Mouse (Mus musculus) gastrocnemius, postnatal 14 days (tissue): ENCODE measurements around the gene Tbx20. TPM values are rescaled to one million over a fixed set of nuclear protein-coding genes. Genes with fewer than 3 reads are reported as not detected.

Experiments
- DNase-seq: peaks from one replicate; pipeline ENCODE4 v3.0.0; 2021; ENCODE audit warnings: mixed read lengths
- intact Hi-C: fragments of 180-260 bp; cut with DNase I; formaldehyde crosslinking; loops from one replicate; pipeline ENCODE4 v1.15.1; 2025; ENCODE audit warnings: low total_unique reads
- long read RNA-seq, 2 experiments: library from polyadenylated mRNA; stranded (forward); transcript quantifications; one replicate each; pipeline ENCODE4 v2.0.0; 2021
- total RNA-seq, 2 experiments: library from RNA; stranded (reverse); gene quantifications; 2 replicates each; pipeline ENCODE4 v1.2.3; 2021

The Tbx20 gene
- total RNA-seq: not detected
- long read RNA-seq, experiment 1: 0 reads
- long read RNA-seq, experiment 2: 0 reads

- DNase-seq: no peak
- intact Hi-C loops: no loop called here
Observed at GRCm38 (mm10) chr9:24774160-24774969, at the start of gene Tbx20. Tbx20 (minus strand) TSS chr9:24774303.

- intact Hi-C loops: no loop called here
- no peak for DNase-seq
Observed at GRCm38 (mm10) chr9:24818511-24818910, 44.4 kb upstream of the Tbx20 start.

- intact Hi-C loops: no loop called here
- DNase-seq: no peak
Observed at GRCm38 (mm10) chr9:24812461-24812860, 38.4 kb upstream of the Tbx20 start.

GRCm38 (mm10) chr9:24792110-24792509 is 18.0 kb upstream of the Tbx20 start:
- intact Hi-C loops: no loop called here
- DNase-seq: no peak

- no peak for DNase-seq
- intact Hi-C loops: no loop called here
Observed at GRCm38 (mm10) chr9:24789396-24789795, 15.3 kb upstream of the Tbx20 start.

GRCm38 (mm10) chr9:24782338-24782737 is 8.2 kb upstream of the Tbx20 start:
- intact Hi-C loops: no loop called here
- DNase-seq: no peak

- DNase-seq: no peak
- intact Hi-C loops: no loop called here
Observed at GRCm38 (mm10) chr9:24780929-24781441, 6.9 kb upstream of the Tbx20 start.

GRCm38 (mm10) chr9:24780391-24780928 is 6.4 kb upstream of the Tbx20 start:
- DNase-seq: no peak
- intact Hi-C loops: no loop called here

GRCm38 (mm10) chr9:24779975-24780374 is 5.9 kb upstream of the Tbx20 start:
- no peak for DNase-seq
- intact Hi-C loops: no loop called here

GRCm38 (mm10) chr9:24778571-24778970 is 4.5 kb upstream of the Tbx20 start:
- intact Hi-C loops: no loop called here
- DNase-seq: no peak

- intact Hi-C loops: no loop called here
- no peak for DNase-seq
Observed at GRCm38 (mm10) chr9:24777961-24778360, 3.9 kb upstream of the Tbx20 start.

GRCm38 (mm10) chr9:24777176-24777895 is 3.2 kb upstream of the Tbx20 start:
- intact Hi-C loops: no loop called here
- no peak for DNase-seq

- intact Hi-C loops: no loop called here
Observed at GRCm38 (mm10) chr9:24776487-24776886, 2.4 kb upstream of the Tbx20 start.

GRCm38 (mm10) chr9:24775567-24775966 is 1.5 kb upstream of the Tbx20 start:
- intact Hi-C loops: no loop called here
- no peak for DNase-seq

More at GRCm38 (mm10) chr9:24776487-24776886, 2.4 kb upstream of the Tbx20 start:
- no peak for DNase-seq

GRCm38 (mm10) chr9:24775001-24775400 is 898 bp upstream of the Tbx20 start:
- DNase-seq: no peak
- intact Hi-C loops: no loop called here

GRCm38 (mm10) chr9:24773669-24774068 is 434 bp downstream of the Tbx20 start:
- intact Hi-C loops: no loop called here
- no peak for DNase-seq

- no peak for DNase-seq
- intact Hi-C loops: no loop called here
Observed at GRCm38 (mm10) chr9:24773171-24773570, 932 bp downstream of the Tbx20 start.

- DNase-seq: no peak
- intact Hi-C loops: no loop called here
Observed at GRCm38 (mm10) chr9:24772431-24773120, 1.5 kb downstream of the Tbx20 start.

GRCm38 (mm10) chr9:24771713-24772112 is 2.4 kb downstream of the Tbx20 start:
- DNase-seq: no peak
- intact Hi-C loops: no loop called here

GRCm38 (mm10) chr9:24770941-24771405 is 3.1 kb downstream of the Tbx20 start:
- intact Hi-C loops: no loop called here
- DNase-seq: no peak
